Mouse (Mus musculus) heart, embryonic 11.5 days (tissue): ENCODE results near the gene Slc10a7. TPM values are rescaled to one million over a fixed set of nuclear protein-coding genes. Genes with fewer than 3 reads are reported as not detected.
"Not testable (repeated sequence)": the region's sequence is repeated elsewhere in the genome, so short reads cannot be mapped to it uniquely, and the experiment has no call there.

Source experiments
- ATAC-seq: fragments of 200-750 bp; cut with Nextera tagmentation; replicated peaks from 2 replicates; pipeline ENCODE4 v1.8.0; 2017; ENCODE audit warnings: moderate library complexity; ENCODE audit not compliant: insufficient number of reproducible peaks, low FRiP score, low TSS enrichment
- H3K27ac ChIP-seq: fragments of 300-500 bp; sonication (generic); 2 replicates; pipeline ENCODE4 v1.5.1; 2014; ENCODE audit warnings: mild to moderate bottlenecking, low read depth, low read length
- H3K27me3 ChIP-seq: fragments of 300-500 bp; sonication (generic); 2 replicates; pipeline ENCODE4 v1.6.1; 2014; ENCODE audit warnings: mild to moderate bottlenecking, low read length, mixed read lengths; ENCODE audit not compliant: control insufficient read depth, insufficient read depth
- H3K36me3 ChIP-seq: fragments of 300-500 bp; sonication (generic); 2 replicates; pipeline ENCODE4 v1.6.1; 2014; ENCODE audit warnings: mild to moderate bottlenecking, low read length, moderate library complexity, mixed read lengths; ENCODE audit not compliant: control insufficient read depth, insufficient read depth
- H3K4me1 ChIP-seq: fragments of 300-500 bp; sonication (generic); 2 replicates; pipeline ENCODE4 v1.6.1; 2014; ENCODE audit warnings: low read length; ENCODE audit not compliant: control insufficient read depth, insufficient read depth
- H3K4me2 ChIP-seq: fragments of 300-500 bp; sonication (generic); 2 replicates; pipeline ENCODE4 v1.6.1; 2014; ENCODE audit warnings: mild to moderate bottlenecking, moderate library complexity
- H3K4me3 ChIP-seq: fragments of 300-500 bp; sonication (generic); 2 replicates; pipeline ENCODE4 v1.5.1; 2014; ENCODE audit warnings: low read depth, low read length
- H3K9ac ChIP-seq: fragments of 300-500 bp; sonication (generic); 2 replicates; pipeline ENCODE4 v1.6.1; 2014; ENCODE audit warnings: mild to moderate bottlenecking, low read depth, low read length, moderate library complexity
- H3K9me3 ChIP-seq: fragments of 300-500 bp; sonication (generic); replicated peaks from 2 replicates; pipeline ENCODE4 v1.6.1; 2016; ENCODE audit warnings: low read length; ENCODE audit not compliant: control insufficient read depth
- WGBS: fragments of 180-500 bp; shearing (Covaris S2); extraction: QIAGEN DNeasy Blood & Tissue Kit; methylation state at CpG from one replicate; pipeline ENCODE4 v1.1.7; 2014; ENCODE audit not compliant: insufficient replicate concordance; 5-methylcytosine and 5-hydroxymethylcytosine counted together
- polyA plus RNA-seq: library from polyadenylated mRNA; unstranded; fragments of >200 nt; fragmentation: Nextera tagmentation; extraction: Ambion mirVana; gene quantifications from 2 replicates; pipeline ENCODE4 v1.2.1, GENCODE M21; 2014

The Slc10a7 gene
- polyA plus RNA-seq, 1 experiment from 2014 or later: 8.9 TPM

GRCm38 (mm10) chr8:78536716-78537115 is 27.6 kb downstream of the Slc10a7 start:
- no peak for ATAC-seq
- no peaks in the 10 kb centered on the region for H3K4me1 ChIP-seq

GRCm38 (mm10) chr8:78537795-78538194 is 28.6 kb downstream of the Slc10a7 start:
- Histone ChIP-seq H3K4me2 (no peak overlapping the region), H3K4me1 (no peaks in the 10 kb centered on the region), H3K27ac (no peak overlapping the region), H3K36me3 (peaks cover 4% of the 10 kb centered on the region), H3K27me3 (no peaks in the 10 kb centered on the region), H3K9me3 (no peaks in the 10 kb centered on the region), H3K9ac (no peak overlapping the region), H3K4me3 (no peak overlapping the region)
- no peak for ATAC-seq
- 90% methylated on average over 3 of the region's 3 CpGs for WGBS

More at GRCm38 (mm10) chr8:78536716-78537115, 27.6 kb downstream of the Slc10a7 start:
- Histone ChIP-seq H3K4me2 (no peak overlapping the region), H3K27me3 (no peaks in the 10 kb centered on the region), H3K36me3 (peaks cover under 1% of the 10 kb centered on the region), H3K9me3 (no peaks in the 10 kb centered on the region), H3K27ac (no peak overlapping the region), H3K9ac (no peak overlapping the region), H3K4me3 (no peak overlapping the region)
- 73% methylated on average over 5 of the region's 5 CpGs for WGBS

GRCm38 (mm10) chr8:78542670-78543069 is 33.5 kb downstream of the Slc10a7 start:
- peaks cover 10% of the 10 kb centered on the region for H3K4me1 ChIP-seq
- WGBS: 78% methylated on average over 4 of the region's 6 CpGs
- not testable (repeated sequence) for ATAC-seq, H3K36me3 ChIP-seq, H3K4me3 ChIP-seq, H3K9me3 ChIP-seq, H3K27ac ChIP-seq, H3K4me2 ChIP-seq, H3K27me3 ChIP-seq, H3K9ac ChIP-seq

- H3K27me3 ChIP-seq: no peaks in the 10 kb centered on the region
- no peak for ATAC-seq
- H3K9me3 ChIP-seq: no peaks in the 10 kb centered on the region
- peaks cover 4% of the 10 kb centered on the region; the same call in 1 of the 2 replicates for H3K36me3 ChIP-seq
- no peak overlapping the region for H3K9ac ChIP-seq
- no peak overlapping the region for H3K27ac ChIP-seq
- WGBS: 31% methylated on average over 1 of the region's 1 CpGs
- H3K4me2 ChIP-seq: no peak overlapping the region
- no peak overlapping the region for H3K4me3 ChIP-seq
- peaks cover 11% of the 10 kb centered on the region for H3K4me1 ChIP-seq
Observed at GRCm38 (mm10) chr8:78543621-78544020, 34.5 kb downstream of the Slc10a7 start.

GRCm38 (mm10) chr8:78544545-78544944 is 35.4 kb downstream of the Slc10a7 start:
- H3K4me3 ChIP-seq: no peak overlapping the region
- H3K27me3 ChIP-seq: no peaks in the 10 kb centered on the region
- 58% methylated on average over 2 of the region's 2 CpGs for WGBS

GRCm38 (mm10) chr8:78545153-78545817 is 36.1 kb downstream of the Slc10a7 start:
- WGBS: 26% methylated on average over 7 of the region's 14 CpGs
- not testable (repeated sequence) for H3K4me2 ChIP-seq, H3K36me3 ChIP-seq, H3K9ac ChIP-seq, H3K27ac ChIP-seq, H3K4me3 ChIP-seq, ATAC-seq, H3K27me3 ChIP-seq, H3K9me3 ChIP-seq
- peaks cover 16% of the 10 kb centered on the region for H3K4me1 ChIP-seq

More at GRCm38 (mm10) chr8:78544545-78544944, 35.4 kb downstream of the Slc10a7 start:
- no peaks in the 10 kb centered on the region for H3K9me3 ChIP-seq
- no peak overlapping the region for H3K4me2 ChIP-seq
- no peak for ATAC-seq
- H3K4me1 ChIP-seq: peaks cover 11% of the 10 kb centered on the region
- no peak overlapping the region for H3K9ac ChIP-seq
- peaks cover 4% of the 10 kb centered on the region; the same call in 1 of the 2 replicates for H3K36me3 ChIP-seq
- no peak overlapping the region for H3K27ac ChIP-seq

GRCm38 (mm10) chr8:78549971-78550751 is 41.0 kb downstream of the Slc10a7 start:
- WGBS: 51% methylated on average over 10 of the region's 10 CpGs
- no peaks in the 10 kb centered on the region for H3K36me3 ChIP-seq
- peak overlapping the region; percentile 5; the same call in 1 of the 2 replicates for H3K4me2 ChIP-seq
- no peak overlapping the region for H3K9ac ChIP-seq
- peaks cover 21% of the 10 kb centered on the region for H3K4me1 ChIP-seq
- no peaks in the 10 kb centered on the region for H3K27me3 ChIP-seq
- no peak for ATAC-seq
- no peaks in the 10 kb centered on the region for H3K9me3 ChIP-seq
- H3K4me3 ChIP-seq: no peak overlapping the region
- H3K27ac ChIP-seq: no peak overlapping the region

- WGBS: 62% methylated on average over 2 of the region's 2 CpGs
- no peaks in the 10 kb centered on the region for H3K27me3 ChIP-seq
- no peak overlapping the region for H3K9ac ChIP-seq
- ATAC-seq: no peak
- H3K36me3 ChIP-seq: no peaks in the 10 kb centered on the region
- no peak overlapping the region for H3K27ac ChIP-seq
- no peaks in the 10 kb centered on the region for H3K9me3 ChIP-seq
- H3K4me1 ChIP-seq: peaks cover 19% of the 10 kb centered on the region
- no peak overlapping the region for H3K4me2 ChIP-seq
- H3K4me3 ChIP-seq: no peak overlapping the region
Observed at GRCm38 (mm10) chr8:78550752-78551134, 41.6 kb downstream of the Slc10a7 start.
